Mouse (Mus musculus) embryonic facial prominence, embryonic 12.5 days (tissue): ENCODE measurements around the gene Zbtb8a. TPM values are rescaled to one million over a fixed set of nuclear protein-coding genes. Genes with fewer than 3 reads are reported as not detected.
"Not testable (repeated sequence)": the region's sequence is repeated elsewhere in the genome, so short reads cannot be mapped to it uniquely, and the experiment has no call there.

ENCODE experiments used
- ATAC-seq: fragments of 200-750 bp; cut with Nextera tagmentation; 2 replicates; pipeline ENCODE4 v1.8.0; 2017; ENCODE audit not compliant: insufficient number of reproducible peaks, insufficient read depth, low FRiP score, low TSS enrichment
- H3K27ac ChIP-seq: fragments of 300-500 bp; sonication (generic); 2 replicates; pipeline ENCODE4 v1.5.1; 2016; ENCODE audit warnings: mild to moderate bottlenecking
- H3K27me3 ChIP-seq: fragments of 300-500 bp; sonication (generic); 2 replicates; pipeline ENCODE4 v1.6.1; 2016; ENCODE audit warnings: mild to moderate bottlenecking, moderate library complexity
- H3K36me3 ChIP-seq: fragments of 300-500 bp; sonication (generic); 2 replicates; pipeline ENCODE4 v1.6.1; 2016; ENCODE audit warnings: mild to moderate bottlenecking
- H3K4me1 ChIP-seq: fragments of 300-500 bp; sonication (generic); 2 replicates; pipeline ENCODE4 v1.6.1; 2016
- H3K4me2 ChIP-seq: fragments of 300-500 bp; sonication (generic); replicated peaks from 2 replicates; pipeline ENCODE4 v1.6.1; 2016; ENCODE audit warnings: mild to moderate bottlenecking, moderate library complexity
- H3K4me3 ChIP-seq: fragments of 300-500 bp; sonication (generic); 2 replicates; pipeline ENCODE4 v1.5.1; 2016; ENCODE audit warnings: mild to moderate bottlenecking
- H3K9ac ChIP-seq: fragments of 300-500 bp; sonication (generic); 2 replicates; pipeline ENCODE4 v1.6.1; 2016; ENCODE audit warnings: mild to moderate bottlenecking, moderate library complexity
- H3K9me3 ChIP-seq: fragments of 300-500 bp; sonication (generic); 2 replicates; pipeline ENCODE4 v1.6.1; 2016; ENCODE audit warnings: mild to moderate bottlenecking, moderate library complexity
- WGBS: fragments of 180-500 bp; shearing (Covaris S2); methylation state at CpG from one replicate; pipeline ENCODE4 v1.1.7; 2016; 5-methylcytosine and 5-hydroxymethylcytosine counted together
- polyA plus RNA-seq: library from polyadenylated mRNA; unstranded; fragments of >200 nt; fragmentation: Nextera tagmentation; extraction: Ambion mirVana; gene quantifications from 2 replicates; pipeline ENCODE4 v1.2.1, GENCODE M21; 2016

Gene Zbtb8a
- polyA plus RNA-seq: 9.9 and 10.8 TPM in 2 replicates

DNA sequence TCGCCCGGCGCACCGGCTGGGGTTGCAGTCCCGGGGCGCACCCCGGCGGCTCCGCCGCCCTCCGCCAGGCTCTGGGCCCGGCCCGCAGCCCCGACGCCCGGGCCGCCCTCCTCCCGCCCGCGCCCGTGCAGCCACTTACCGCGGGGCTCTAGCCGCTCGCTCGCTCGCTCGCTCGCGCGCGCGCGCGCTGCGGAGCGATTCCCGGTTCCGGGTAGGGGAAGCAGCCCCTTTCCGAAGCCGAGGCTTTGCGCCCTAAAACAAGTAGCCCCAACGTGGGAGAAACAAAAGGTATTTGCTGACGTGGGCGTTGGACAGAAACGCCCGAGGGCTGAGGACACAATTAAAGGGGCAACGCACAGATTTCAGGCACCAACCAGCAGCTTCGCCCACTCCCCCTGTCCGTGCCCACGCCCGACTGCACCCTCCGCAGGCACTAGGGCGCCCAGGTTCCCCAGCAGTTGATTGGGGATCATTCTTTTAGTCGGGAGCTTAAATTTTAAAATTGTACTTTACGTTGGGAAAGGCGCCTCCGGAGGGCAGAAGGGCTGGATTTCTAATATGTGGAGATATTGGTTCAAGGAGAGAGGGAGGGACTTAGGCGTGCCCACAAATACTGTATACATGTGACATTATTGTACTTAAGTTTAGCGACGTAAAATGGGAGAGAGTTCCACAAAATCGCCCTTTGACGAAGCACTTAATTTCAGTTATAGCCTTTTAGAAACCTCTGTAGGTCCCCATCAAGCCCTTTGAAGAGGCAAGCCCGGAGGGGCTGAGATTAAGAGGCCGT, at the start of gene Zbtb8a:
TSS of gene Zbtb8a (minus strand) at position 516 of the 790 bp plus-strand sequence.
- Histone ChIP-seq H3K4me3 (peak within 1 kb of the TSS; percentile 76), H3K4me1 (no peaks in the 10 kb centered on the region), H3K9me3 (no peaks in the 10 kb centered on the region), H3K27ac (peak within 1 kb of the TSS; percentile 82), H3K9ac (peak within 1 kb of the TSS; percentile 81), H3K27me3 (peaks cover 27% of the 10 kb centered on the region), H3K36me3 (no peaks in the 10 kb centered on the region), H3K4me2 (peak within 1 kb of the TSS; percentile 71)
- WGBS: 2% methylated on average over 62 of the region's 65 CpGs
- ATAC-seq: no peak

- Histone ChIP-seq H3K27me3 (no peaks in the 10 kb centered on the region), H3K4me2 (no peak overlapping the region), H3K36me3 (no peaks in the 10 kb centered on the region), H3K9ac (no peak overlapping the region), H3K9me3 (no peaks in the 10 kb centered on the region), H3K4me3 (no peak overlapping the region), H3K27ac (no peak overlapping the region), H3K4me1 (no peaks in the 10 kb centered on the region)
- 68% methylated on average over 5 of the region's 5 CpGs for WGBS
- no peak for ATAC-seq
These were observed 40.4 kb upstream of the Zbtb8a start for GRCm38 (mm10) chr4:129418321-129418720.

DNA sequence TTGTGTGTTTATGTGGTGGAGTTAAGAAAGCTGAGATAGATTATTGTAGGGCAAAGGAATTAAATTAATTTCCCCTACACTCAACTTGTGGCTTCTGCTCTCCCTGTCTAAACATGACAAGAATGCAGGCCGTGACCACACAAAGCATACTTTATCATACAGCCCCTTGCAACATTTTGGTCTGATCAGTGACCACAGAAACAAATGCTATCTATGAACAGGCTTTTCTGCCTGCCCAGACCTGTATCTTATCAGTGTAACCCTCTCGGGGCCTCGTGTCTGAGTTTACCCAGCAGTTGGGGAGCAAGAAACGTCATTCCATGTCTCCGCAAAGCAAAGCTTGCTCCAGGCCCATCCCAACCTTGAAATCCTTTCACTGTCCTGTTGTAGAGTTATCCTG, 38.6 kb upstream of the Zbtb8a start:
- Histone ChIP-seq H3K27ac (no peak overlapping the region), H3K4me2 (no peak overlapping the region), H3K9ac (no peak overlapping the region), H3K9me3 (no peaks in the 10 kb centered on the region), H3K27me3 (no peaks in the 10 kb centered on the region), H3K4me1 (no peaks in the 10 kb centered on the region), H3K36me3 (no peaks in the 10 kb centered on the region), H3K4me3 (no peak overlapping the region)
- no peak for ATAC-seq
- WGBS: 66% methylated on average over 5 of the region's 5 CpGs

- no peaks in the 10 kb centered on the region for H3K4me1 ChIP-seq
- H3K4me3 ChIP-seq: no peak overlapping the region
- H3K27me3 ChIP-seq: no peaks in the 10 kb centered on the region
- H3K9me3 ChIP-seq: no peaks in the 10 kb centered on the region
- no peak overlapping the region for H3K4me2 ChIP-seq
- H3K27ac ChIP-seq: no peak overlapping the region
- H3K36me3 ChIP-seq: no peaks in the 10 kb centered on the region
- 94% methylated on average over 5 of the region's 5 CpGs for WGBS
- H3K9ac ChIP-seq: no peak overlapping the region
- ATAC-seq: no peak
These were observed 38.0 kb upstream of the Zbtb8a start for GRCm38 (mm10) chr4:129415892-129416291.

DNA sequence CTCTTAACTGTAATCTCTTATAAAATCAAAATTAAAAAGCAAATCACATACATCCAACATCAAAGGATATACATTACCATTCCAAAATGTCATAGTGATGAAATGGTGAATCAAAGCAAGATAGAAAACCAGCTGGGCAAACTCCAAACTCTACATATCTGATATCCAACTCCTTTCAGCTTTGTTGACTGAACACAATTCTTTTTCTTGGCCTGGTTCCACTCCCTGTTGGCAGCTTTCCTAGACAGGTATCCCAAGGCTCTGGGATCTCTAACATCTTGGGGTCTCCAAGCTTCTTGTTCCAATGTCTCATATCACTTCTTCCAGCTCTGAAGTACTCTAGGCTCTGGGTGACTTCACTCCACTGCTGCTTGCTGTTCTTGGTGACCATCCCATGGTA, 33.1 kb upstream of the Zbtb8a start:
- Histone ChIP-seq H3K9ac (no peak overlapping the region), H3K9me3 (no peaks in the 10 kb centered on the region), H3K36me3 (no peaks in the 10 kb centered on the region), H3K27ac (no peak overlapping the region), H3K4me3 (no peak overlapping the region), H3K27me3 (no peaks in the 10 kb centered on the region), H3K4me1 (no peaks in the 10 kb centered on the region), H3K4me2 (no peak overlapping the region)
- ATAC-seq: no peak

- not testable (repeated sequence) for H3K4me2 ChIP-seq, H3K27me3 ChIP-seq, H3K4me3 ChIP-seq, H3K9me3 ChIP-seq, H3K9ac ChIP-seq, H3K4me1 ChIP-seq, H3K36me3 ChIP-seq, ATAC-seq, H3K27ac ChIP-seq
- 85% methylated on average over 3 of the region's 3 CpGs for WGBS
These were observed 32.6 kb upstream of the Zbtb8a start for GRCm38 (mm10) chr4:129410532-129410931.

- Histone ChIP-seq H3K36me3 (no peaks in the 10 kb centered on the region), H3K4me1 (no peaks in the 10 kb centered on the region), H3K4me2 (peak overlapping the region; percentile 59), H3K27ac (no peak overlapping the region), H3K4me3 (peak overlapping the region; percentile 32), H3K9ac (peak overlapping the region; percentile 21; the same call in 1 of the 2 replicates), H3K27me3 (no peaks in the 10 kb centered on the region; the same call in 1 of the 2 replicates), H3K9me3 (no peaks in the 10 kb centered on the region)
- 4% methylated on average over 25 of the region's 25 CpGs for WGBS
- ATAC-seq: 0 out of 2 replicates have a peak, but pooled peaks have one; percentile 52
These were observed 28.5 kb upstream of the Zbtb8a start for GRCm38 (mm10) chr4:129406447-129406846.

DNA sequence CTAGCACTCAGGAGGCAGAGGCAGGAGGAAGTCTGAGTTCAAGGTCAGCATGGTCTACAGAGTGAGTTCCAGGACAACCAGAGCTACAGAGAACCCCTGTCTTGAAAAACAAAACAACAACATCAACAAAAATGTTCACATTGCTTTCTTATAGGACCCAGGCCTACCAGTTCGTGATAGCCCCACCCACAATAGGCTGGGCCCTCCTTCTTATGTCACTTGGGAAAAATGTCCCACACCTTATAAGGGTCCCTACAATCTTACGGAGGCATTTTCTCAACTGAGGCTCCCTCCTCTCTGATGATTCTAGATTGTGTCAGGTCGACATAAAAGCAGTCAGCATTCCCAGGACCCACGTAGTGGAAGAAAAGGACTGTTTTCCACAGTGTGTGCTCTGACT, 21.9 kb upstream of the Zbtb8a start:
- no peak overlapping the region for H3K4me3 ChIP-seq
- WGBS: 81% methylated on average over 4 of the region's 4 CpGs

GRCm38 (mm10) chr4:129396960-129397359, 19.0 kb upstream of the Zbtb8a start:
- Histone ChIP-seq H3K4me2 (no peak overlapping the region), H3K9me3 (no peaks in the 10 kb centered on the region), H3K27me3 (no peaks in the 10 kb centered on the region), H3K27ac (no peak overlapping the region), H3K9ac (no peak overlapping the region), H3K4me1 (no peaks in the 10 kb centered on the region; the same call in 1 of the 2 replicates), H3K4me3 (no peak overlapping the region), H3K36me3 (no peaks in the 10 kb centered on the region)
- 84% methylated on average over 3 of the region's 3 CpGs for WGBS
- ATAC-seq: no peak

More for the DNA sequence above, 21.9 kb upstream of the Zbtb8a start:
- H3K27me3 ChIP-seq: no peaks in the 10 kb centered on the region
- no peaks in the 10 kb centered on the region for H3K36me3 ChIP-seq
- no peak for ATAC-seq
- no peaks in the 10 kb centered on the region for H3K9me3 ChIP-seq
- no peak overlapping the region for H3K9ac ChIP-seq
- no peaks in the 10 kb centered on the region for H3K4me1 ChIP-seq
- H3K27ac ChIP-seq: no peak overlapping the region
- no peak overlapping the region for H3K4me2 ChIP-seq

GRCm38 (mm10) chr4:129394089-129394870, 16.4 kb upstream of the Zbtb8a start:
- 49% methylated on average over 12 of the region's 12 CpGs for WGBS
- Histone ChIP-seq H3K9ac (no peak overlapping the region), H3K27me3 (no peaks in the 10 kb centered on the region), H3K4me3 (no peak overlapping the region), H3K36me3 (no peaks in the 10 kb centered on the region), H3K9me3 (no peaks in the 10 kb centered on the region), H3K4me2 (no peak overlapping the region), H3K4me1 (no peaks in the 10 kb centered on the region; the same call in 1 of the 2 replicates), H3K27ac (no peak overlapping the region)
- no peak for ATAC-seq

GRCm38 (mm10) chr4:129390936-129391557, 13.1 kb upstream of the Zbtb8a start:
- H3K27me3 ChIP-seq: no peaks in the 10 kb centered on the region
- H3K27ac ChIP-seq: no peak overlapping the region
- no peaks in the 10 kb centered on the region; the same call in 1 of the 2 replicates for H3K4me1 ChIP-seq
- WGBS: 81% methylated on average over 7 of the region's 7 CpGs
- no peak overlapping the region for H3K4me3 ChIP-seq
- no peak overlapping the region for H3K4me2 ChIP-seq
- H3K9me3 ChIP-seq: no peaks in the 10 kb centered on the region
- no peak for ATAC-seq
- H3K36me3 ChIP-seq: no peaks in the 10 kb centered on the region
- H3K9ac ChIP-seq: no peak overlapping the region
